Mouse (Mus musculus): Measurements from ENCODE around the gene Bbc3. TPM values are rescaled to one million over a fixed set of nuclear protein-coding genes. Genes with fewer than 3 reads are reported as not detected.

Gene Bbc3
- polyA plus RNA-seq, 1 experiment: 63.0 TPM

- Histone ChIP-seq H3K9me3 (ENCODE audit: control insufficient read depth, low read length) (no peaks in the 10 kb centered on the region), H3K4me3 (replicated peaks) (no peak overlapping the region), H3K27me3 (ENCODE audit: control insufficient read depth) (no peaks in the 10 kb centered on the region), H3K36me3 (ENCODE audit: control insufficient read depth) (peaks cover 82% of the 10 kb centered on the region), H3K4me1 (ENCODE audit: control insufficient read depth) (no peaks in the 10 kb centered on the region)
- TF ChIP-seq TAL1 (IDR thresholded peaks at IDR 0.05; ENCODE audit: low read length) (no peak), GATA1 (IDR thresholded peaks at IDR 0.05; ENCODE audit: low read length) (no peak)
Measured at GRCm38 (mm10) chr7:16357602-16358001, 49.4 kb downstream of the Bbc3 start.

GRCm38 (mm10) chr7:16364319-16364718 is 56.1 kb downstream of the Bbc3 start:
- Histone ChIP-seq H3K4me3 (replicated peaks) (no peak overlapping the region), H3K36me3 (ENCODE audit: control insufficient read depth) (peaks cover 97% of the 10 kb centered on the region), H3K27me3 (ENCODE audit: control insufficient read depth) (no peaks in the 10 kb centered on the region), H3K4me1 (ENCODE audit: control insufficient read depth) (no peaks in the 10 kb centered on the region), H3K9me3 (ENCODE audit: control insufficient read depth, low read length) (no peaks in the 10 kb centered on the region)
- TF ChIP-seq GATA1 (IDR thresholded peaks at IDR 0.05; ENCODE audit: low read length): no peak
- no peak for TF ChIP-seq TAL1 (IDR thresholded peaks at IDR 0.05; ENCODE audit: low read length)

- no peak for TF ChIP-seq GATA1 (IDR thresholded peaks at IDR 0.05; ENCODE audit: low read length)
- Histone ChIP-seq H3K27me3 (ENCODE audit: control insufficient read depth) (no peaks in the 10 kb centered on the region), H3K4me1 (ENCODE audit: control insufficient read depth) (no peaks in the 10 kb centered on the region; the same call in 1 of the 2 replicates)
Measured at GRCm38 (mm10) chr7:16364901-16365500, 56.8 kb downstream of the Bbc3 start.

GRCm38 (mm10) chr7:16366133-16366646 is 58.0 kb downstream of the Bbc3 start:
- H3K9me3 ChIP-seq (ENCODE audit: control insufficient read depth, low read length): no peaks in the 10 kb centered on the region
- no peaks in the 10 kb centered on the region; the same call in 1 of the 2 replicates for H3K4me1 ChIP-seq (ENCODE audit: control insufficient read depth)
- no peak overlapping the region for H3K4me3 ChIP-seq (replicated peaks)
- no peak for TF ChIP-seq GATA1 (IDR thresholded peaks at IDR 0.05; ENCODE audit: low read length)
- TF ChIP-seq TAL1 (IDR thresholded peaks at IDR 0.05; ENCODE audit: low read length): no peak
- H3K27me3 ChIP-seq (ENCODE audit: control insufficient read depth): no peaks in the 10 kb centered on the region
- H3K36me3 ChIP-seq (ENCODE audit: control insufficient read depth): peaks cover 98% of the 10 kb centered on the region

More at GRCm38 (mm10) chr7:16364901-16365500, 56.8 kb downstream of the Bbc3 start:
- H3K36me3 ChIP-seq (ENCODE audit: control insufficient read depth): peaks cover 98% of the 10 kb centered on the region
- no peak overlapping the region for H3K4me3 ChIP-seq (replicated peaks)
- H3K9me3 ChIP-seq (ENCODE audit: control insufficient read depth, low read length): no peaks in the 10 kb centered on the region

- Histone ChIP-seq H3K4me1 (ENCODE audit: control insufficient read depth) (no peaks in the 10 kb centered on the region; the same call in 1 of the 2 replicates), H3K4me3 (replicated peaks) (no peak overlapping the region), H3K36me3 (ENCODE audit: control insufficient read depth) (peaks cover 96% of the 10 kb centered on the region), H3K27me3 (ENCODE audit: control insufficient read depth) (no peaks in the 10 kb centered on the region), H3K9me3 (ENCODE audit: control insufficient read depth, low read length) (no peaks in the 10 kb centered on the region)
- TF ChIP-seq TAL1 (IDR thresholded peaks at IDR 0.05; ENCODE audit: low read length) (no peak), GATA1 (IDR thresholded peaks at IDR 0.05; ENCODE audit: low read length) (no peak)
Measured at GRCm38 (mm10) chr7:16366669-16367068, 58.5 kb downstream of the Bbc3 start.

Other genes starting within 250 kb of the Bbc3 start
- 0.01 TPM in 1 of 2 replicates, not detected in the other for gene Zfp541, start 246.6 kb upstream of the Bbc3 start, polyA plus RNA-seq (2012)
- 42.0 and 85.6 TPM in 2 replicates for gene Napa, start 209.9 kb upstream of the Bbc3 start, polyA plus RNA-seq (2012)
- gene Kptn, start 188.5 kb upstream of the Bbc3 start, polyA plus RNA-seq (2012): 1.3 and 2.1 TPM in 2 replicates
- gene Slc8a2, start 178.6 kb upstream of the Bbc3 start, polyA plus RNA-seq (2012): not detected in 2 replicates
- 0.07 TPM in 1 of 2 replicates, not detected in the other for gene Meis3, start 133.3 kb upstream of the Bbc3 start, polyA plus RNA-seq (2012)
- gene Dhx34, start 86.4 kb upstream of the Bbc3 start, polyA plus RNA-seq (2012): 1.7 and 2.0 TPM in 2 replicates
- gene C5ar2, start 64.2 kb upstream of the Bbc3 start, polyA plus RNA-seq (2012): 0.02 and 0.04 TPM in 2 replicates
- 0.02 TPM in 1 of 2 replicates, not detected in the other for gene C5ar1, start 48.9 kb upstream of the Bbc3 start, polyA plus RNA-seq (2012)
- 7.8 and 7.9 TPM in 2 replicates for gene Inafm1, start 34.8 kb upstream of the Bbc3 start, polyA plus RNA-seq (2012)
- gene Ccdc9, start 21.6 kb upstream of the Bbc3 start, polyA plus RNA-seq (2012): 6.3 and 7.0 TPM in 2 replicates
- 1.8 and 2.0 TPM in 2 replicates for gene Sae1, start 79.4 kb downstream of the Bbc3 start, polyA plus RNA-seq (2012)
- 12.0 and 13.6 TPM in 2 replicates for gene Zc3h4, start 92.5 kb downstream of the Bbc3 start, polyA plus RNA-seq (2012)
- 11.3 and 15.4 TPM in 2 replicates for gene Tmem160, start 144.4 kb downstream of the Bbc3 start, polyA plus RNA-seq (2012)
- gene Npas1, start 169.3 kb downstream of the Bbc3 start, polyA plus RNA-seq (2012): not detected in 2 replicates